Mouse (Mus musculus) hindbrain, embryonic 14.5 days (tissue): ENCODE results near the gene Nanog. TPM values are rescaled to one million over a fixed set of nuclear protein-coding genes. Genes with fewer than 3 reads are reported as not detected.
"Not testable (repeated sequence)": the region's sequence is repeated elsewhere in the genome, so short reads cannot be mapped to it uniquely, and the experiment has no call there.

ENCODE experiments used
- ATAC-seq: fragments of 200-750 bp; cut with Nextera tagmentation; 2 replicates; pipeline ENCODE4 v1.8.0; 2017; ENCODE audit warnings: moderate number of reproducible peaks, mild to moderate bottlenecking, moderate TSS enrichment, moderate library complexity; ENCODE audit not compliant: low FRiP score
- DNase-seq: peaks from one replicate; pipeline ENCODE4 v3.0.0-alpha.2; 2015; ENCODE audit warnings: low spot score
- H3K27ac ChIP-seq: fragments of 300-500 bp; sonication (generic); 2 replicates; pipeline ENCODE4 v1.5.1; 2014; ENCODE audit warnings: mild to moderate bottlenecking, moderate library complexity
- H3K27me3 ChIP-seq: fragments of 300-500 bp; sonication (generic); 2 replicates; pipeline ENCODE4 v1.6.1; 2014; ENCODE audit warnings: mild to moderate bottlenecking, low read length, mixed read lengths; ENCODE audit not compliant: control insufficient read depth, insufficient read depth
- H3K36me3 ChIP-seq: fragments of 300-500 bp; sonication (generic); replicated peaks from 2 replicates; pipeline ENCODE4 v1.6.1; 2014; ENCODE audit not compliant: control insufficient read depth, insufficient read depth
- H3K4me1 ChIP-seq: fragments of 300-500 bp; sonication (generic); replicated peaks from 2 replicates; pipeline ENCODE4 v1.6.1; 2014; ENCODE audit warnings: antibody characterized with exemption, low read length, mixed read lengths; ENCODE audit not compliant: control insufficient read depth, insufficient read depth
- H3K4me2 ChIP-seq: fragments of 300-500 bp; sonication (generic); replicated peaks from 2 replicates; pipeline ENCODE4 v1.6.1; 2014; ENCODE audit warnings: mild to moderate bottlenecking, moderate library complexity
- H3K4me3 ChIP-seq: fragments of 300-500 bp; sonication (generic); replicated peaks from 2 replicates; pipeline ENCODE4 v1.5.1; 2014; ENCODE audit warnings: mild to moderate bottlenecking, low read length
- H3K9ac ChIP-seq: fragments of 300-500 bp; sonication (generic); 2 replicates; pipeline ENCODE4 v1.6.1; 2014
- H3K9me3 ChIP-seq: fragments of 300-500 bp; sonication (generic); 2 replicates; pipeline ENCODE4 v1.6.1; 2016; ENCODE audit warnings: low read length; ENCODE audit not compliant: control insufficient read depth
- WGBS: fragments of 180-500 bp; shearing (Covaris S2); extraction: QIAGEN DNeasy Blood & Tissue Kit; methylation state at CpG from one replicate; pipeline ENCODE4 v1.1.7; 2014; 5-methylcytosine and 5-hydroxymethylcytosine counted together
- polyA plus RNA-seq: library from polyadenylated mRNA; unstranded; fragments of >200 nt; fragmentation: Nextera tagmentation; extraction: Ambion mirVana; gene quantifications from 2 replicates; pipeline ENCODE4 v1.2.1, GENCODE M21; 2014

Nanog gene
- polyA plus RNA-seq, 1 experiment from 2014 or later = 0.09 TPM

DNA sequence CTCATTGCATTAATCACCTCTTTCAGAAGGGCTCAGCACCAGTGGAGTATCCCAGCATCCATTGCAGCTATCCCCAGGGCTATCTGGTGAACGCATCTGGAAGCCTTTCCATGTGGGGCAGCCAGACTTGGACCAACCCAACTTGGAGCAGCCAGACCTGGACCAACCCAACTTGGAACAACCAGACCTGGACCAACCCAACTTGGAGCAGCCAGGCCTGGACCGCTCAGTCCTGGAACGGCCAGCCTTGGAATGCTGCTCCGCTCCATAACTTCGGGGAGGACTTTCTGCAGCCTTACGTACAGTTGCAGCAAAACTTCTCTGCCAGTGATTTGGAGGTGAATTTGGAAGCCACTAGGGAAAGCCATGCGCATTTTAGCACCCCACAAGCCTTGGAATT lies 5.8 kb downstream of the Nanog start:
- not testable (repeated sequence) for DNase-seq, ATAC-seq, H3K4me1 ChIP-seq, H3K9ac ChIP-seq, H3K9me3 ChIP-seq, H3K36me3 ChIP-seq, H3K4me2 ChIP-seq, H3K4me3 ChIP-seq, H3K27ac ChIP-seq, H3K27me3 ChIP-seq
- WGBS = 94% methylated on average over 7 of the region's 7 CpGs

DNA sequence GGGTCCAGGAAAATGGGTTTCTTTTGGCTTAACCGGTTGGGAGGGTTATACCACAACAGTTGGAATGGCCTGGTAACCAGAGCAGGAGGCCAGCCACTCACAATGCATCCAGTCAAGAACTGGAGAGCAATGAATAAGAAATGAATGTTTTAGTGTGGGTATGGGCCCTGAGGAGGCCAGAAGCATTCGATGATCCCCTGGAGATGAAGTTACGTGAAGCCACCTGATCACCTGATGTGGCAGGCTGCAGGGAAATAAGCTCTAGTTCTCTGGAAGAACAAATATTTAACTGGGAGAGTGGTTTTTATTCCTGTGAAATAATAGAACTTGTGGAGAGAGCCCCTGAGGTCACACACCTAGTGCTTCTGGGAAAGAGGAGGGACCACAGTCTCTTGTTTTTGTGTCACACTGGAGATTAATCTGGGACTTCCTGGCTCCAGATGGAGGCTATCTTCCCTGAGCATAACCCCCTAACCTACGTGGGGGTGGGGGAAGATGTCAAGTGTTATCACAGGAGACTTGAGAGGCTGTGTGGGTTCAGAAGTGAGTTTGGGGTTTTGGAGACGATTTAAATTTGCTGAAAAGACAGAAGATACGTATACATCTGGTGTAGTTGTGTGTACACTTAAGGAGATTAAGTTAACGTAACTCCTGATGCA lies 7.5 kb downstream of the Nanog start:
- no peaks in the 10 kb centered on the region for H3K27me3 ChIP-seq
- ATAC-seq (no peak), DNase-seq (no peak)
- no peak overlapping the region for H3K27ac ChIP-seq
- H3K4me3 ChIP-seq = no peak overlapping the region
- WGBS = 56% methylated on average over 7 of the region's 7 CpGs
- H3K36me3 ChIP-seq = no peaks in the 10 kb centered on the region
- peaks cover 6% of the 10 kb centered on the region; the same call in 1 of the 2 replicates for H3K4me1 ChIP-seq
- H3K4me2 ChIP-seq = no peak overlapping the region
- no peak overlapping the region for H3K9ac ChIP-seq
- no peaks in the 10 kb centered on the region for H3K9me3 ChIP-seq

GRCm38 (mm10) chr6:122715886-122716285 lies 8.6 kb downstream of the Nanog start:
- Histone ChIP-seq H3K27me3 (no peaks in the 10 kb centered on the region), H3K9ac (no peak overlapping the region), H3K9me3 (no peaks in the 10 kb centered on the region), H3K4me1 (peaks cover 6% of the 10 kb centered on the region; the same call in 1 of the 2 replicates), H3K27ac (no peak overlapping the region), H3K36me3 (no peaks in the 10 kb centered on the region), H3K4me3 (no peak overlapping the region), H3K4me2 (no peak overlapping the region)
- ATAC-seq (no peak), DNase-seq (no peak)
- WGBS = 2% methylated on average over 4 of the region's 4 CpGs

- H3K27ac ChIP-seq, H3K27me3 ChIP-seq, H3K4me2 ChIP-seq, H3K9ac ChIP-seq, H3K4me1 ChIP-seq, H3K4me3 ChIP-seq, ATAC-seq, DNase-seq, H3K36me3 ChIP-seq, H3K9me3 ChIP-seq: not testable (repeated sequence)
- WGBS = 95% methylated on average over 1 of the region's 1 CpGs
These were observed 10.9 kb downstream of the Nanog start for GRCm38 (mm10) chr6:122718224-122718623.

DNA sequence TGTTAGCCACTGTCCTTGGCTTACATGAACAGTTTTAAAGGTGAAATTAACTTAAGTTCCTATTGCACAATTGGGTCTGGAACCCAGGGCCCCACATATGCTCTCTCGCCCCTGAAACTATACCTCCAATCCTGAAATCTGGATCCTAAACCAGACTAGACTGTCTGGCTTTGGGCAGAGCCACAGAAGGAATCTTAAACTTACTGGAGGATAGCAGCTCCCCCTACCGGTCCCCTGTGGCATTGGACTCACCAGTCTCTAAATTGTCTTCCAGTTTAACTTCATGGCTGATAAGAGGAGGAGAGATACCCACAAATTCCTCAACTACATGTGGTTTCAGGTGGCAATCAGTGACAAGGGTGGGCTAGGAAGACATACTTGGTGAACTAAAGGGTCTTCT lies 12.7 kb downstream of the Nanog start:
- no peak overlapping the region for H3K4me3 ChIP-seq
- ATAC-seq (no peak), DNase-seq (peak; percentile 70)
- no peak overlapping the region for H3K9ac ChIP-seq
- H3K4me1 ChIP-seq = peaks cover 6% of the 10 kb centered on the region; the same call in 1 of the 2 replicates
- H3K27ac ChIP-seq = no peak overlapping the region
- 29% methylated on average over 2 of the region's 2 CpGs for WGBS
- no peaks in the 10 kb centered on the region for H3K36me3 ChIP-seq
- H3K4me2 ChIP-seq = no peak overlapping the region
- H3K9me3 ChIP-seq = no peaks in the 10 kb centered on the region
- no peaks in the 10 kb centered on the region for H3K27me3 ChIP-seq

DNA sequence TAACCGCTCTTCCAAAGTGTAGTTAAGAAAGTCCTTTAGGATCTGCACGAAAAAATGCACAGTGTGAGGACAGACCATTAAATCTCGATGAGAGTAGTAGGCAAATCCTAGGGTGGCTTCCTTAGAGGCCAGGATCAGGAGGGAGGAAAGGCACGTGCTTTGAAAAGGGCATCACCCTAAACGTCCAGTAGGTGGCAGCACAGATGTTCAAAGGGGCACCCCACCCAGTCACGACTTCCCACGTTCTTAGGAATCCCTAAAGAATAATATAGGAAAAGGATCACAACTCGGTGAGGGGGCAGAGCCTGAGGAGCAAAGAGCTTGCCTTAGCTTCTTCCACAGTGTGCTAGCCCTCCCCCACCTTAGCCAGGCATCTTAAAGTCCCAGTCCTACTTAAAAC lies 32.7 kb downstream of the Nanog start:
- 12% methylated on average over 8 of the region's 8 CpGs for WGBS
- Histone ChIP-seq H3K27me3 (peaks cover 25% of the 10 kb centered on the region), H3K4me1 (peaks cover 7% of the 10 kb centered on the region; the same call in 1 of the 2 replicates), H3K4me3 (peak overlapping the region; percentile 58; the same call in 1 of the 2 replicates), H3K9ac (peak overlapping the region; percentile 16; the same call in 1 of the 2 replicates), H3K36me3 (peaks cover 28% of the 10 kb centered on the region), H3K27ac (no peak overlapping the region), H3K4me2 (peak overlapping the region; percentile 72), H3K9me3 (no peaks in the 10 kb centered on the region)
- ATAC-seq (peak; percentile 29; the same call in 1 of the 2 replicates), DNase-seq (peak; percentile 77)

DNA sequence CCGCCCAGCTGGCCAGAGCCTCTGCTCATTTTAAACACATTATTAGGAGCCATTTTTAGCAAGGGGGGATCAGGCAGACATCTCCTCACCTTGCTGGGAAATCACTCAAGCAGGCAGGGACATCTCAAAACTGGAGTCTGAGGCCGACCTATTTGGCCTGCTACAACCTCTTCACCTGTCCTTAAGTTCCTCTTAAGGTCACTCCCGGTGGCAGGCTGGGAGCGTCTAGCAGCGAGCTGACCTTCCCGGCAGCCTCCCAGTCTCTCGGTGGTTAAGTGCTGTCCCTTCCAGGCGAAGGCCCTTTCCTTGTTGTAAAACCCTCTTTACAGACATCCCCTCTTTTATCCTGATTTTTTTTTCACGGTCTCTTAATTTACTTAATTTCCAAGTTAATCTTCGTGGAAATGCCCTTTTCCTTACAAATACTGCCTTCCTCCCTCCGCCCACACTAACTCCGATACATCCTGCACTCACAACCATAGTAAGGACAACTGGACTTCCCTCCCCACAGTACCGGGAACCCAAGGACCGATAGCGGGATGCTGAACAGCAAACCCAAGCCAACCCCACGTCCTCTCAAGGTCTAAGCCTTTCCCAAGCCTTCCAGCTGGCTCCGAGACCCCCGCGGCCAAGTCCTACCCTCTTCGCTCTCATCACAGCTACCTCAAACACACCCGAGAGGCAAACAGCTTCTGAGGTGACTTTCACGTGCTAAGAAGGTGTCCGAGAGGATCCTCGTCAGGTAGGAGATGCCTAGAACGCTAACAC lies 34.4 kb downstream of the Nanog start:
- Histone ChIP-seq H3K4me3 (peak overlapping the region; percentile 58), H3K9me3 (no peaks in the 10 kb centered on the region), H3K27ac (peak overlapping the region; percentile 9), H3K36me3 (0 out of 2 replicates have a peak, but pooled peaks cover 16% of the 10 kb centered on the region), H3K9ac (peak overlapping the region; percentile 60), H3K4me2 (peak overlapping the region; percentile 72), H3K4me1 (peaks cover 7% of the 10 kb centered on the region; the same call in 1 of the 2 replicates), H3K27me3 (peaks cover 34% of the 10 kb centered on the region)
- WGBS = 2% methylated on average over 25 of the region's 25 CpGs
- peak; percentile 11; the same call in 1 of the 2 replicates for ATAC-seq
- no peak for DNase-seq

DNA sequence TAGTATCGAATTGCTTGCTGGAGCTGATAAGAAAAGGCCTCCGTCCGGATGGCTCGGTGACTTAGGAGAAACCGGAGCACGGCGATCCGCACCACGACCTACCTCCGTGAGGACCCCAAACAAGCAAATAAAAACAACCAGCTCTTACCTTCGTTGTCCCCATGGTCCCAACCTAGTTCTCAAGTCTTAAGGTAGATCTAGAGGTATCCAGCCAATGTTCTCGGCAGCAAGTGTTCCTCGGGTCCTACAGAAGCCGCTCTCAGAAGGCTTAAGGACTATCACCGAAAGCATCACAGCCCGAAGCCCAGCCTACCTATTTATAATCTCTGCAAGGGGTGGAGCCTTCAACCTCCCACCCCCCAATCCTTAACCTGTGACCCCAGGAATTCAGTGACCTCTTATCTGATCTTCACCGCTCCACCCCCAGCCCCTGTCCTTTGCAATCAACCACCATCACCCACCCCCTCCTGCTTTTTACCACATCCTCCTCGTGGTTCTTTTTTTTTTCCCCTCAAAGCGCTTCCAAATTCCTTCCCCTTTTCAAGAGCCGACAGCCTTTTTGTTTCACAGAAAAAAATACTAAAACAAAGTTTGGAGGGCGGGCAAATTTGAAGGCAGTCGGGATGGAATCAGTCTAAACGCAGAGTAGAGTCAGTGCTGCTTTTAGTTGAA lies 35.1 kb downstream of the Nanog start:
- peaks cover 7% of the 10 kb centered on the region; the same call in 1 of the 2 replicates for H3K4me1 ChIP-seq
- WGBS = 1% methylated on average over 23 of the region's 23 CpGs
- H3K4me2 ChIP-seq = peak overlapping the region; percentile 72
- H3K27me3 ChIP-seq = peaks cover 34% of the 10 kb centered on the region
- peak; percentile 79 for ATAC-seq
- DNase-seq = peak; percentile 75
- no peaks in the 10 kb centered on the region for H3K9me3 ChIP-seq
- H3K4me3 ChIP-seq = peak overlapping the region; percentile 58
- 0 out of 2 replicates have a peak, but pooled peaks cover 8% of the 10 kb centered on the region for H3K36me3 ChIP-seq
- peak overlapping the region; percentile 9; the same call in 1 of the 2 replicates for H3K27ac ChIP-seq
- peak overlapping the region; percentile 60 for H3K9ac ChIP-seq

GRCm38 (mm10) chr6:122743353-122743752 lies 36.1 kb downstream of the Nanog start:
- no peak overlapping the region for H3K4me2 ChIP-seq
- 21% methylated on average over 11 of the region's 11 CpGs for WGBS
- H3K4me3 ChIP-seq = no peak overlapping the region
- 0 out of 2 replicates have a peak, but pooled peaks cover 5% of the 10 kb centered on the region for H3K36me3 ChIP-seq
- H3K27me3 ChIP-seq = peaks cover 34% of the 10 kb centered on the region
- peaks cover 7% of the 10 kb centered on the region; the same call in 1 of the 2 replicates for H3K4me1 ChIP-seq
- H3K9me3 ChIP-seq = no peaks in the 10 kb centered on the region
- DNase-seq (no peak), ATAC-seq (no peak)
- no peak overlapping the region for H3K9ac ChIP-seq
- no peak overlapping the region for H3K27ac ChIP-seq
